8 mouse cellular contexts compared by ENCODE assay signal in the genomic region with DNA sequence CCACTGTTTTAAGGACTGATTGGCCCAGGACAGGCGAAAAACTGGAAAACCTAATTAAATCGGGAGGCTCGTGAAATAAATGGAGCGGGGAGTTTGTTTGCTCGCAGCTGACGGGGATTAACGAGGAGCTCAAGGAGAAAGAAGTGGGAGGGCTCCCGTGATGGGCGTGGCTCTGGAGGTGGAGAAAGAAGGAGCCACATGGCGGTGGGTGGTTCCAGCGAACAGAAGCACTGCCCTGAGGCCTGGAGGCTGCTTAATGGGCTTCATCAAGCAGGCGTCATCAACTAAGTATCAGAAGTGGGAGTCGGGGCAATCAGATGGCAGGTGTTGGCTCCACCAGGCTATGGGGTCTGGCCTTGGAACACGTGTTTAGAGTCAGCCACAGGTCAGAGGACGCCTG.
DNase-seq lines count a peak whose midpoint lies in the region; ATAC-seq and TF ChIP-seq lines count a peak whose summit lies in the region.

No protein-coding gene starts in this region.

- H3K36me3 ChIP-seq in embryonic facial prominence, embryonic 13.5 days = no peaks in the 10 kb centered on the region
- H3K36me3 ChIP-seq in heart, embryonic 14.5 days (ENCODE audit: control insufficient read depth, insufficient read depth, low read length) = no peaks in the 10 kb centered on the region
- no peaks in the 10 kb centered on the region for H3K36me3 ChIP-seq in kidney, postnatal 0 days (ENCODE audit: insufficient read depth, low read length)
- H3K36me3 ChIP-seq in lung, embryonic 16.5 days (ENCODE audit: control insufficient read depth, insufficient read depth, low read length) = no peaks in the 10 kb centered on the region

- peaks cover 51% of the 10 kb centered on the region for H3K27me3 ChIP-seq in embryonic facial prominence, embryonic 13.5 days
- peaks cover 48% of the 10 kb centered on the region for H3K27me3 ChIP-seq in heart, embryonic 14.5 days (ENCODE audit: control insufficient read depth, insufficient read depth, low read length)
- H3K27me3 ChIP-seq in kidney, postnatal 0 days (ENCODE audit: insufficient read depth, low read length) = peaks cover 16% of the 10 kb centered on the region
- H3K27me3 ChIP-seq in lung, embryonic 16.5 days (ENCODE audit: control insufficient read depth, insufficient read depth, low read depth, low read length) = peaks cover 29% of the 10 kb centered on the region

- peaks cover 16% of the 10 kb centered on the region for H3K4me1 ChIP-seq in embryonic facial prominence, embryonic 13.5 days
- H3K4me1 ChIP-seq in heart, embryonic 14.5 days (ENCODE audit: control insufficient read depth in 2 of 2, insufficient read depth in 2 of 2, low read length in 2 of 2) = peaks cover 8 to 10% of the 10 kb centered on the region in 2 experiments; a peak in 3 of 4 replicates
- 0 out of 2 replicates have a peak, but pooled peaks cover 3% of the 10 kb centered on the region for H3K4me1 ChIP-seq in kidney, postnatal 0 days (replicated peaks; ENCODE audit: insufficient read depth, low read length)
- no peaks in the 10 kb centered on the region; the same call in 1 of the 2 replicates for H3K4me1 ChIP-seq in lung, embryonic 16.5 days (replicated peaks; ENCODE audit: control insufficient read depth, insufficient read depth, low read length)

- peak overlapping the region; percentile 49 for H3K4me2 ChIP-seq in embryonic facial prominence, embryonic 13.5 days
- H3K4me2 ChIP-seq in heart, embryonic 14.5 days (ENCODE audit: low read length) = peak overlapping the region; percentile 61
- H3K4me2 ChIP-seq in kidney, postnatal 0 days (ENCODE audit: low read length) = peak overlapping the region; percentile 50
- H3K4me2 ChIP-seq in lung, embryonic 16.5 days (ENCODE audit: low read depth, low read length) = peak overlapping the region; percentile 42

- H3K9ac ChIP-seq in embryonic facial prominence, embryonic 13.5 days = 0 out of 2 replicates have a peak overlapping the region, but pooled peaks have one; percentile 11
- no peak overlapping the region for H3K9ac ChIP-seq in heart, embryonic 14.5 days (ENCODE audit: low read length)
- no peak overlapping the region for H3K9ac ChIP-seq in kidney, postnatal 0 days (ENCODE audit: low read depth, low read length)
- no peak overlapping the region for H3K9ac ChIP-seq in lung, embryonic 16.5 days (ENCODE audit: low read length)

- DNase-seq in frontal cortex, postnatal 25 days (ENCODE audit: low spot score in 2 of 2) = no peak
- DNase-seq in kidney, postnatal 0 days (ENCODE audit: low spot score) = peak; percentile 84
- peak; percentile 82 for DNase-seq in retina, postnatal 7 days (ENCODE audit: low read depth, low spot score)
- no peak for DNase-seq in thymus, postnatal 14 days

- H3K27ac ChIP-seq in embryonic facial prominence, embryonic 13.5 days = no peak overlapping the region
- no peak overlapping the region for H3K27ac ChIP-seq in heart, embryonic 14.5 days (replicated peaks in 1 of 2; ENCODE audit: control insufficient read depth in 1 of 2, insufficient read depth in 1 of 2, low read depth in 2 of 2, low read length in 2 of 2)
- no peak overlapping the region for H3K27ac ChIP-seq in kidney, postnatal 0 days
- no peak overlapping the region for H3K27ac ChIP-seq in lung, embryonic 16.5 days (ENCODE audit: low read length)

- H3K9me3 ChIP-seq in embryonic facial prominence, embryonic 13.5 days = no peaks in the 10 kb centered on the region
- H3K9me3 ChIP-seq in heart, embryonic 14.5 days (ENCODE audit: control insufficient read depth, low read length) = no peaks in the 10 kb centered on the region
- H3K9me3 ChIP-seq in kidney, postnatal 0 days (replicated peaks; ENCODE audit: low read length) = no peaks in the 10 kb centered on the region
- no peaks in the 10 kb centered on the region for H3K9me3 ChIP-seq in lung, embryonic 16.5 days (ENCODE audit: control insufficient read depth, low read length)

- WGBS in embryonic facial prominence, embryonic 13.5 days = 1% methylated on average over 15 of the region's 15 CpGs
- WGBS in heart, embryonic 14.5 days = 2% methylated on average over 15 of the region's 15 CpGs
- WGBS in kidney, postnatal 0 days = 1% methylated on average over 15 of the region's 15 CpGs
- under 1% methylated on average over 15 of the region's 15 CpGs for WGBS in lung, embryonic 16.5 days

- TF ChIP-seq CTCF in kidney, postnatal 0 days (IDR thresholded peaks at IDR 0.05; ENCODE audit: low read depth) = no peak

- H3K4me3 ChIP-seq in embryonic facial prominence, embryonic 13.5 days = peak overlapping the region; percentile 14; the same call in 1 of the 2 replicates
- H3K4me3 ChIP-seq in heart, embryonic 14.5 days (ENCODE audit: control insufficient read depth in 1 of 2, insufficient read depth in 1 of 2, low read depth in 1 of 2, low read length in 2 of 2) = peak overlapping the region; percentile 6 to 22; a peak in 3 of 4 replicates
- H3K4me3 ChIP-seq in kidney, postnatal 0 days (replicated peaks; ENCODE audit: low read depth, low read length) = 0 out of 2 replicates have a peak overlapping the region, but pooled peaks have one; percentile 7
- H3K4me3 ChIP-seq in lung, embryonic 16.5 days (ENCODE audit: low read length) = peak overlapping the region; percentile 13; the same call in 1 of the 2 replicates

- ATAC-seq in frontal cortex, adult (ENCODE audit: low TSS enrichment) = peak; percentile 30; the same call in 1 of the 2 replicates
- no peak for ATAC-seq in embryonic facial prominence, embryonic 13.5 days (ENCODE audit: insufficient number of reproducible peaks, insufficient read depth, low FRiP score, low TSS enrichment, low read depth)
- ATAC-seq in heart, embryonic 14.5 days (ENCODE audit: insufficient number of reproducible peaks, insufficient read depth, low FRiP score, low read depth) = no peak
- 0 out of 2 replicates have a peak, but pooled peaks have one; percentile 23 for ATAC-seq in kidney, postnatal 0 days (replicated peaks; ENCODE audit: low FRiP score, low read depth)
- ATAC-seq in lung, embryonic 16.5 days (ENCODE audit: low read depth) = peak; percentile 20; the same call in 1 of the 2 replicates

Comparison
In these comparisons a context has a peak if more than half of its experiments do, and no peak if none do; other contexts are left out.
1. ATAC-seq: peak in frontal cortex, adult (single experiment), kidney, postnatal 0 days (single experiment) and lung, embryonic 16.5 days (single experiment); none in embryonic facial prominence, embryonic 13.5 days (single experiment) and heart, embryonic 14.5 days (single experiment).
2. DNase-seq: peak in kidney, postnatal 0 days (single experiment) and retina, postnatal 7 days (single experiment); none in frontal cortex, postnatal 25 days (0 of 2) and thymus, postnatal 14 days (single experiment).
3. Peak in every context shown above with its lines, with median percentiles within 50 percentile points of each other: H3K4me2 ChIP-seq and H3K4me3 ChIP-seq.